Mouse (Mus musculus) cerebellum, adult 9-10 months (tissue): ENCODE results near the gene Vamp2.

Source experiments
- DNase-seq: peaks from one replicate; pipeline ENCODE4 v3.0.0; 2022

The Vamp2 gene

GRCm38 (mm10) chr11:69117737-69118695 lies 29.7 kb downstream of the Vamp2 start:
- peak; percentile 71 for DNase-seq

GRCm38 (mm10) chr11:69118765-69119164 lies 30.5 kb downstream of the Vamp2 start:
- DNase-seq: peak; percentile 95

- DNase-seq: peak; percentile 57
Measured at GRCm38 (mm10) chr11:69119446-69120155, 31.3 kb downstream of the Vamp2 start.

- peak; percentile 65 for DNase-seq
Measured at GRCm38 (mm10) chr11:69120221-69121000, 32.1 kb downstream of the Vamp2 start, which contains the start of gene Hes7. Gene Hes7, plus strand, starts transcription at chr11:69120404.

- peak; percentile 39 for DNase-seq
Measured at GRCm38 (mm10) chr11:69121001-69121740, 32.9 kb downstream of the Vamp2 start.

- DNase-seq: peak; percentile 62
Measured at GRCm38 (mm10) chr11:69121741-69122335, 33.5 kb downstream of the Vamp2 start.

- peak; percentile 85 for DNase-seq
Measured at GRCm38 (mm10) chr11:69122336-69122951, 34.2 kb downstream of the Vamp2 start, which contains the start of gene 9130213A22Rik. Gene 9130213A22Rik, minus strand, starts transcription at chr11:69122589.

GRCm38 (mm10) chr11:69123056-69123692 lies 34.9 kb downstream of the Vamp2 start:
- peak; percentile 97 for DNase-seq

GRCm38 (mm10) chr11:69123693-69124497 lies 35.6 kb downstream of the Vamp2 start:
- DNase-seq: peak; percentile 92

- DNase-seq: peak; percentile 87
Measured at GRCm38 (mm10) chr11:69124498-69124847, 36.2 kb downstream of the Vamp2 start.

- peak; percentile 95 for DNase-seq
Measured at GRCm38 (mm10) chr11:69125041-69125851, 37.0 kb downstream of the Vamp2 start.

GRCm38 (mm10) chr11:69125852-69125918 lies 37.4 kb downstream of the Vamp2 start, which contains the start of gene Aloxe3:
Gene Aloxe3, plus strand, starts transcription at chr11:69125896.
- DNase-seq: no peak

- DNase-seq: peak; percentile 80
Measured at GRCm38 (mm10) chr11:69125919-69126705, 37.8 kb downstream of the Vamp2 start.

- DNase-seq: peak; percentile 58
Measured at GRCm38 (mm10) chr11:69126706-69127095, 38.4 kb downstream of the Vamp2 start.

GRCm38 (mm10) chr11:69128426-69129122 lies 40.3 kb downstream of the Vamp2 start:
- DNase-seq: peak; percentile 25

- DNase-seq: no peak
Measured at GRCm38 (mm10) chr11:69133566-69133922, 45.3 kb downstream of the Vamp2 start.

- peak; percentile 84 for DNase-seq
Measured at GRCm38 (mm10) chr11:69133923-69134621, 45.8 kb downstream of the Vamp2 start.

GRCm38 (mm10) chr11:69134622-69134968 lies 46.3 kb downstream of the Vamp2 start:
- no peak for DNase-seq
